Mouse (Mus musculus) hindbrain, embryonic 13.5 days (tissue): Measurements from ENCODE around the gene Phlda2. TPM values are rescaled to one million over a fixed set of nuclear protein-coding genes. Genes with fewer than 3 reads are reported as not detected.

Experiments
- ATAC-seq: fragments of 200-750 bp; cut with Nextera tagmentation; 2 replicates; pipeline ENCODE4 v1.8.0; 2017; ENCODE audit warnings: moderate TSS enrichment; ENCODE audit not compliant: low FRiP score
- H3K27ac ChIP-seq: fragments of 300-500 bp; sonication (generic); 2 replicates; pipeline ENCODE4 v1.5.1; 2015; ENCODE audit warnings: inconsistent platforms, mild to moderate bottlenecking, moderate library complexity
- H3K27me3 ChIP-seq: fragments of 300-500 bp; sonication (generic); 2 replicates; pipeline ENCODE4 v1.6.1; 2015; ENCODE audit warnings: mild to moderate bottlenecking, inconsistent platforms
- H3K36me3 ChIP-seq: fragments of 300-500 bp; sonication (generic); 2 replicates; pipeline ENCODE4 v1.6.1; 2015; ENCODE audit warnings: mild to moderate bottlenecking, inconsistent platforms
- H3K4me1 ChIP-seq: fragments of 300-500 bp; sonication (generic); replicated peaks from 2 replicates; pipeline ENCODE4 v1.6.1; 2015; ENCODE audit warnings: inconsistent platforms
- H3K4me2 ChIP-seq: fragments of 300-500 bp; sonication (generic); 2 replicates; pipeline ENCODE4 v1.6.1; 2015; ENCODE audit warnings: inconsistent platforms, mild to moderate bottlenecking, moderate library complexity
- H3K4me3 ChIP-seq: fragments of 300-500 bp; sonication (generic); 2 replicates; pipeline ENCODE4 v1.5.1; 2015; ENCODE audit warnings: mild to moderate bottlenecking, inconsistent platforms
- H3K9ac ChIP-seq: fragments of 300-500 bp; sonication (generic); 2 replicates; pipeline ENCODE4 v1.6.1; 2015; ENCODE audit warnings: mild to moderate bottlenecking, inconsistent platforms
- H3K9me3 ChIP-seq: fragments of 300-500 bp; sonication (generic); 2 replicates; pipeline ENCODE4 v1.6.1; 2016; ENCODE audit warnings: inconsistent platforms
- WGBS: fragments of 180-500 bp; shearing (Covaris S2); methylation state at CpG from one replicate; pipeline ENCODE4 v1.1.7; 2015; 5-methylcytosine and 5-hydroxymethylcytosine counted together
- polyA plus RNA-seq: library from polyadenylated mRNA; unstranded; fragments of >200 nt; fragmentation: Nextera tagmentation; extraction: Ambion mirVana; gene quantifications from 2 replicates; pipeline ENCODE4 v1.2.1, GENCODE M21; 2015

The Phlda2 gene
- polyA plus RNA-seq, 1 experiment from 2014 or later = 0.53 TPM

GRCm38 (mm10) chr7:143459332-143460211 is 43.4 kb downstream of the Phlda2 start:
- 30% methylated on average over 93 of the region's 100 CpGs for WGBS
- ATAC-seq = no peak; the same call in 1 of the 2 replicates

GRCm38 (mm10) chr7:143458963-143459331 is 44.0 kb downstream of the Phlda2 start:
- peak overlapping the region; percentile 82 for H3K27ac ChIP-seq
- peak overlapping the region; percentile 58 for H3K4me2 ChIP-seq
- peaks cover 21% of the 10 kb centered on the region for H3K9me3 ChIP-seq
- WGBS = 21% methylated on average over 38 of the region's 38 CpGs
- H3K27me3 ChIP-seq = peaks cover 10% of the 10 kb centered on the region; the same call in 1 of the 2 replicates
- no peak for ATAC-seq
- peak overlapping the region; percentile 80 for H3K9ac ChIP-seq
- peak overlapping the region; percentile 63 for H3K4me3 ChIP-seq
- no peaks in the 10 kb centered on the region for H3K36me3 ChIP-seq
- H3K4me1 ChIP-seq = peaks cover 20% of the 10 kb centered on the region

More at GRCm38 (mm10) chr7:143459332-143460211, 43.4 kb downstream of the Phlda2 start:
- Histone ChIP-seq H3K9me3 (peaks cover 21% of the 10 kb centered on the region), H3K4me1 (peaks cover 26% of the 10 kb centered on the region), H3K36me3 (no peaks in the 10 kb centered on the region), H3K27ac (peak overlapping the region; percentile 82), H3K9ac (peak overlapping the region; percentile 80), H3K4me3 (peak overlapping the region; percentile 63), H3K27me3 (peaks cover 10% of the 10 kb centered on the region; the same call in 1 of the 2 replicates), H3K4me2 (peak overlapping the region; percentile 58)

Other genes with a start within 250 kb of the Phlda2 start
- 359 and 375 TPM in 2 replicates for gene Cdkn1c, start 42.1 kb downstream of the Phlda2 start, polyA plus RNA-seq
- gene Slc22a18, start 29.4 kb downstream of the Phlda2 start, polyA plus RNA-seq = 0.60 and 0.78 TPM in 2 replicates
- gene Nap1l4, start 46.0 kb upstream of the Phlda2 start, polyA plus RNA-seq = 340 and 351 TPM in 2 replicates
- gene Cars, start 96.9 kb upstream of the Phlda2 start, polyA plus RNA-seq = 57.8 and 66.1 TPM in 2 replicates
- 0.28 and 0.36 TPM in 2 replicates for gene Tnfrsf26, start 125.6 kb upstream of the Phlda2 start, polyA plus RNA-seq
- gene Tnfrsf22, start 146.5 kb upstream of the Phlda2 start, polyA plus RNA-seq = 4.2 and 4.7 TPM in 2 replicates
- 0.76 and 1.2 TPM in 2 replicates for gene Tnfrsf23, start 182.7 kb upstream of the Phlda2 start, polyA plus RNA-seq